Mouse (Mus musculus): ENCODE measurements around the gene 6430550D23Rik.

GRCm38 (mm10) chr2:155956134-155957059 lies 51.4 kb downstream of the 6430550D23Rik start, which contains the start of gene Cep250:
- TF ChIP-seq USF1 (IDR thresholded peaks at IDR 0.05; ENCODE audit: low read depth) = no peak
- no peak for TF ChIP-seq CTCF (IDR thresholded peaks at IDR 0.05; ENCODE audit: control insufficient read depth, insufficient read depth, insufficient read length)

Data from C2C12 (cell line).